In genomic region chr5:35710931-35711330, GRCm38 (mm10) we compare ENCODE assay signal across 25 mouse cellular contexts. TPM values are rescaled to one million over a fixed set of nuclear protein-coding genes. Genes with fewer than 3 reads are reported as not detected.
DNase-seq lines count a peak whose midpoint lies in the region; TF ChIP-seq lines count a peak whose summit lies in the region.
"Had no signal": no experiment of that assay in that cellular context is flagged by ENCODE, and none has a peak within 500 bp of the region (broad histone marks: within the 10 kb centered on the region; RNA-seq: fewer than 3 reads in every experiment).

No protein-coding gene starts in this region.

- H3ac ChIP-seq in C2C12 (ENCODE audit: control insufficient read depth, insufficient read length, low read depth) = no peak overlapping the region

- H3K79me3 ChIP-seq in C2C12 (ENCODE audit: low read depth) = no peaks in the 10 kb centered on the region

- H3K27me3 ChIP-seq in C2C12 (ENCODE audit: control insufficient read depth, insufficient read depth, insufficient read length) = no peaks in the 10 kb centered on the region
- H3K27me3 ChIP-seq: CH12.LX; embryonic facial prominence, embryonic 12.5 days; embryonic facial prominence, embryonic 15.5 days; intestine, embryonic 15.5 days had no signal

- no peak overlapping the region for H3K4me3 ChIP-seq in C2C12 (ENCODE audit: insufficient read depth, poor library complexity, severe bottlenecking)
- H3K4me3 ChIP-seq: embryonic facial prominence, embryonic 12.5 days; embryonic facial prominence, embryonic 15.5 days; heart, adult 2 months; heart, embryonic 10.5 days; heart, embryonic 13.5 days; intestine, embryonic 15.5 days had no signal

- intact Hi-C loops in left cerebral cortex, postnatal 10 days (cut with DNase I) = loop anchor here (5.0 kb wide), 1 partner anchor 189 kb away; no protein-coding TSS in a partner anchor

- peak; percentile 83 for DNase-seq in 3T3-L1 (ENCODE audit: low read depth, low spot score)
- peak; percentile 61 for DNase-seq in adipocyte (ENCODE audit: low spot score)
- DNase-seq in liver = no peak
- no peak for DNase-seq in spleen, postnatal 14 days (ENCODE audit: low spot score in 2 of 2)
- no peak for DNase-seq in left cerebral cortex, postnatal 10 days (ENCODE audit: extremely low spot score in 1 of 2, low spot score in 2 of 2)
- DNase-seq: cerebellum, adult 11 months; cerebellum, adult 2 months; cerebellum, adult 9-11 months; cerebellum, postnatal 25 days; forebrain, postnatal 0 days; gastrocnemius, postnatal 25 days; heart, adult 2 months; heart, postnatal 14 days; heart, postnatal 4 days had no signal

- no peaks in the 10 kb centered on the region for H3K79me2 ChIP-seq in C2C12 (ENCODE audit: control insufficient read depth, insufficient read depth)

- TF ChIP-seq CTCF in C2C12 (IDR thresholded peaks at IDR 0.05; ENCODE audit: control insufficient read depth, insufficient read depth, insufficient read length) = no peak

- H3K36me3 ChIP-seq in C2C12 (ENCODE audit: control insufficient read depth, insufficient read depth) = no peaks in the 10 kb centered on the region
- H3K36me3 ChIP-seq: embryonic facial prominence, embryonic 12.5 days; embryonic facial prominence, embryonic 15.5 days; G1E; intestine, embryonic 15.5 days had no signal

TF ChIP-seq in C2C12, 6 proteins besides CTCF, POLR2A, EP300 and RAD21:
- TF ChIP-seq CEBPB (IDR thresholded peaks at IDR 0.05; ENCODE audit: low read depth) (no peak), USF1 (IDR thresholded peaks at IDR 0.05; ENCODE audit: low read depth) (no peak), MYOG (IDR thresholded peaks at IDR 0.05; ENCODE audit: control insufficient read depth, extremely low read depth, insufficient read length) (no peak), MAX (IDR thresholded peaks at IDR 0.05) (no peak), MYOD1 (IDR thresholded peaks at IDR 0.05; ENCODE audit: control insufficient read depth, insufficient read length, low read depth) (peak; percentile 30)
TF ChIP-seq in C2C12: peak in this region for 1.

RNA-seq across cellular contexts. Expression of gene Sh3tc1, which starts 28.9 kb away (rescaled TPM):
- 0.20 TPM for polyA plus RNA-seq in C2C12 (2012; fragmentation: generic; extraction: Trizol)
- 1 to 10 TPM; 2.8 to 4.1 TPM for total RNA-seq in left cerebral cortex, postnatal 10 days (2021)

RNA-seq across cellular contexts. Expression of gene Htra3, which starts 31.3 kb away (rescaled TPM):
- 12.0 TPM for polyA plus RNA-seq in C2C12 (2012; fragmentation: generic; extraction: Trizol)
- total RNA-seq in left cerebral cortex, postnatal 10 days (2021) = 10 to 100 TPM; 14.0 to 14.9 TPM
- total RNA-seq: CH12.LX; common myeloid progenitor, adult 5-6 weeks; G1E; granulocyte monocyte progenitor cell, adult 5-6 weeks had no signal
- polyA plus RNA-seq: activated CD4-positive, CD25-positive, alpha-beta regulatory T cell, adult 4 months; G1E had no signal

RNA-seq across cellular contexts. Expression of gene Ablim2, which starts 46.7 kb away (rescaled TPM):
- polyA plus RNA-seq in C2C12 (2012; fragmentation: generic; extraction: Trizol) = 0.08 TPM
- total RNA-seq in left cerebral cortex, postnatal 10 days (2021) = 10 to 100 TPM; 73.1 to 80.7 TPM
- total RNA-seq: common myeloid progenitor, adult 5-6 weeks had no signal
- polyA plus RNA-seq: G1E had no signal

Comparison
In these comparisons a context has a peak if more than half of its experiments do, and no peak if none do; other contexts are left out.
1. DNase-seq: peak in 3T3-L1 (single experiment) and adipocyte (single experiment); none in liver (single experiment), spleen, postnatal 14 days (0 of 2) and left cerebral cortex, postnatal 10 days (0 of 2).